24 mouse cellular contexts compared by ENCODE assay signal in genomic region chr14:16324394-16324793, GRCm38 (mm10).
"Had no signal": no experiment of that assay in that cellular context is flagged by ENCODE, and none has a peak within 500 bp of the region (broad histone marks: within the 10 kb centered on the region; RNA-seq: fewer than 3 reads in every experiment).

No protein-coding gene starts in this region.

- H3K36me3 ChIP-seq: limb, embryonic 12.5 days; liver, embryonic 13.5 days; midbrain, embryonic 12.5 days; midbrain, embryonic 15.5 days; neural tube, embryonic 12.5 days; neural tube, embryonic 15.5 days; stomach, embryonic 15.5 days had no signal

- H3K4me2 ChIP-seq: limb, embryonic 12.5 days; liver, embryonic 13.5 days; lung, embryonic 14.5 days; midbrain, embryonic 12.5 days; midbrain, embryonic 15.5 days; neural tube, embryonic 12.5 days; neural tube, embryonic 15.5 days; stomach, embryonic 15.5 days had no signal

- ATAC-seq: intestine, embryonic 16.5 days; lung, postnatal 0 days; midbrain, embryonic 15.5 days had no signal

- DNase-seq: kidney, adult 18-20 months; kidney, adult 9 months; kidney, postnatal 25 days; layer of hippocampus, adult 9-11 months; layer of hippocampus, postnatal 36 days; liver; liver, embryonic 13.5 days; lung, embryonic 14.5 days; right cerebral cortex, postnatal 25 days; spleen, adult 18-20 months; thymus, adult 18-20 months; thymus, postnatal 4 days had no signal

- H3K27ac ChIP-seq: kidney, postnatal 0 days; layer of hippocampus, adult 2 months; left cerebral cortex, adult 2 months; limb, embryonic 12.5 days; liver, embryonic 13.5 days; macrophage; midbrain, embryonic 12.5 days; midbrain, embryonic 15.5 days; neural tube, embryonic 12.5 days; neural tube, embryonic 15.5 days; stomach, embryonic 15.5 days had no signal

- H3K9ac ChIP-seq: limb, embryonic 12.5 days; liver, embryonic 13.5 days; lung, embryonic 14.5 days; midbrain, embryonic 12.5 days; midbrain, embryonic 15.5 days; neural tube, embryonic 12.5 days; neural tube, embryonic 15.5 days; stomach, embryonic 15.5 days had no signal

- H3K9me3 ChIP-seq: limb, embryonic 12.5 days; liver, embryonic 13.5 days; midbrain, embryonic 12.5 days; midbrain, embryonic 15.5 days; neural tube, embryonic 12.5 days; neural tube, embryonic 15.5 days; stomach, embryonic 15.5 days had no signal

- H3K4me1 ChIP-seq: liver, embryonic 13.5 days; neural tube, embryonic 12.5 days; stomach, embryonic 15.5 days had no signal

- H3K27me3 ChIP-seq: limb, embryonic 12.5 days; liver, embryonic 13.5 days; midbrain, embryonic 12.5 days; midbrain, embryonic 15.5 days; neural tube, embryonic 12.5 days; neural tube, embryonic 15.5 days; stomach, embryonic 15.5 days had no signal

- H3K4me3 ChIP-seq: layer of hippocampus, adult 2 months; left cerebral cortex, adult 2 months; limb, embryonic 12.5 days; liver, embryonic 13.5 days; midbrain, embryonic 12.5 days; midbrain, embryonic 15.5 days; neural tube, embryonic 12.5 days; neural tube, embryonic 15.5 days; stomach, embryonic 15.5 days had no signal
